Mouse (Mus musculus) midbrain, embryonic 16.5 days (tissue): Measurements from ENCODE around the gene Olfr681. TPM values are rescaled to one million over a fixed set of nuclear protein-coding genes. Genes with fewer than 3 reads are reported as not detected.
"Not testable (repeated sequence)": the region's sequence is repeated elsewhere in the genome, so short reads cannot be mapped to it uniquely, and the experiment has no call there.

ENCODE experiments used
- ATAC-seq: fragments of 200-750 bp; cut with Nextera tagmentation; 2 replicates; pipeline ENCODE4 v1.8.0; 2017; ENCODE audit warnings: moderate TSS enrichment
- H3K27ac ChIP-seq: fragments of 300-500 bp; sonication (generic); 2 replicates; pipeline ENCODE4 v1.5.1; 2014; ENCODE audit warnings: mild to moderate bottlenecking, low read length, mixed read lengths
- H3K27me3 ChIP-seq: fragments of 300-500 bp; sonication (generic); 2 replicates; pipeline ENCODE4 v1.6.1; 2014; ENCODE audit warnings: low read depth, low read length, mixed read lengths; ENCODE audit not compliant: control insufficient read depth, insufficient read depth
- H3K36me3 ChIP-seq: fragments of 300-500 bp; sonication (generic); 2 replicates; pipeline ENCODE4 v1.6.1; 2014; ENCODE audit warnings: mild to moderate bottlenecking, low read length, moderate library complexity, mixed read lengths; ENCODE audit not compliant: control insufficient read depth, insufficient read depth
- H3K4me1 ChIP-seq: fragments of 300-500 bp; sonication (generic); 2 replicates; pipeline ENCODE4 v1.6.1; 2014; ENCODE audit warnings: mild to moderate bottlenecking, low read length, mixed read lengths; ENCODE audit not compliant: control insufficient read depth, insufficient read depth
- H3K4me2 ChIP-seq: fragments of 300-500 bp; sonication (generic); 2 replicates; pipeline ENCODE4 v1.6.1; 2014; ENCODE audit warnings: mild to moderate bottlenecking, low read length, mixed read lengths
- H3K4me3 ChIP-seq: fragments of 300-500 bp; sonication (generic); 2 replicates; pipeline ENCODE4 v1.5.1; 2014; ENCODE audit warnings: low read depth, mild to moderate bottlenecking, low read length, moderate library complexity, mixed read lengths
- H3K9ac ChIP-seq: fragments of 300-500 bp; sonication (generic); 2 replicates; pipeline ENCODE4 v1.6.1; 2014; ENCODE audit warnings: low read depth, low read length, mixed read lengths
- H3K9me3 ChIP-seq: fragments of 300-500 bp; sonication (generic); replicated peaks from 2 replicates; pipeline ENCODE4 v1.6.1; 2014; ENCODE audit warnings: mild to moderate bottlenecking, low read length, mixed read lengths; ENCODE audit not compliant: control insufficient read depth, poor library complexity, severe bottlenecking
- WGBS: fragments of 180-500 bp; shearing (Covaris S2); extraction: QIAGEN DNeasy Blood & Tissue Kit; methylation state at CpG from one replicate; pipeline ENCODE4 v1.1.7; 2014; 5-methylcytosine and 5-hydroxymethylcytosine counted together
- polyA plus RNA-seq: library from polyadenylated mRNA; unstranded; fragments of >200 nt; fragmentation: Nextera tagmentation; extraction: Ambion mirVana; gene quantifications from 2 replicates; pipeline ENCODE4 v1.2.1, GENCODE M21; 2015

The Olfr681 gene
- not detected in 2 replicates for polyA plus RNA-seq

- no peaks in the 10 kb centered on the region for H3K27me3 ChIP-seq
- ATAC-seq = no peak
- no peak within 1 kb of the TSS for H3K27ac ChIP-seq
- no peak within 1 kb of the TSS for H3K4me3 ChIP-seq
- no peaks in the 10 kb centered on the region for H3K9me3 ChIP-seq
- H3K4me2 ChIP-seq = no peak within 1 kb of the TSS
- no peaks in the 10 kb centered on the region for H3K36me3 ChIP-seq
- no peaks in the 10 kb centered on the region for H3K4me1 ChIP-seq
- H3K9ac ChIP-seq = no peak within 1 kb of the TSS
Observed at GRCm38 (mm10) chr7:105116536-105116935, at the start of gene Olfr681. Olfr681 (plus strand) TSS chr7:105116836.

GRCm38 (mm10) chr7:105080905-105081304 is 35.7 kb upstream of the Olfr681 start, which contains the start of gene Olfr679:
Olfr679 (plus strand) TSS chr7:105081205.
- Histone ChIP-seq H3K4me3 (no peak within 1 kb of the TSS), H3K27ac (no peak within 1 kb of the TSS), H3K9me3 (no peaks in the 10 kb centered on the region), H3K36me3 (no peaks in the 10 kb centered on the region), H3K27me3 (no peaks in the 10 kb centered on the region), H3K4me2 (no peak within 1 kb of the TSS), H3K9ac (no peak within 1 kb of the TSS), H3K4me1 (no peaks in the 10 kb centered on the region)
- WGBS = 74% methylated on average over 1 of the region's 1 CpGs
- no peak for ATAC-seq

GRCm38 (mm10) chr7:105092717-105093116 is 23.9 kb upstream of the Olfr681 start, which contains the start of gene Olfr680-ps1:
Olfr680-ps1 (minus strand) TSS chr7:105092817.
- H3K4me1 ChIP-seq, H3K4me3 ChIP-seq, H3K36me3 ChIP-seq, H3K27me3 ChIP-seq, H3K4me2 ChIP-seq, H3K9me3 ChIP-seq, H3K9ac ChIP-seq, ATAC-seq, H3K27ac ChIP-seq: not testable (repeated sequence)

GRCm38 (mm10) chr7:105141275-105141674 is 24.6 kb downstream of the Olfr681 start:
- 76% methylated on average over 2 of the region's 2 CpGs for WGBS
- H3K27ac ChIP-seq = no peak overlapping the region
- H3K9ac ChIP-seq = no peak overlapping the region
- no peaks in the 10 kb centered on the region for H3K9me3 ChIP-seq
- no peak overlapping the region for H3K4me2 ChIP-seq
- no peak for ATAC-seq
- no peak overlapping the region for H3K4me3 ChIP-seq
- H3K27me3 ChIP-seq = no peaks in the 10 kb centered on the region
- no peaks in the 10 kb centered on the region for H3K36me3 ChIP-seq
- H3K4me1 ChIP-seq = no peaks in the 10 kb centered on the region

- Histone ChIP-seq H3K9ac (no peak within 1 kb of the TSS), H3K36me3 (no peaks in the 10 kb centered on the region), H3K27me3 (no peaks in the 10 kb centered on the region), H3K4me2 (no peak within 1 kb of the TSS), H3K27ac (no peak within 1 kb of the TSS), H3K4me1 (no peaks in the 10 kb centered on the region), H3K9me3 (no peaks in the 10 kb centered on the region), H3K4me3 (no peak within 1 kb of the TSS)
- no peak for ATAC-seq
- WGBS = 82% methylated on average over 1 of the region's 1 CpGs
Observed at GRCm38 (mm10) chr7:105146912-105147311, 30.3 kb downstream of the Olfr681 start, which contains the start of gene Olfr683. Olfr683 (minus strand) TSS chr7:105147012.

GRCm38 (mm10) chr7:105163553-105163952 is 46.9 kb downstream of the Olfr681 start, which contains the start of gene Olfr684:
Olfr684 (minus strand) TSS chr7:105163653.
- H3K9ac ChIP-seq = no peak within 1 kb of the TSS
- no peak within 1 kb of the TSS for H3K27ac ChIP-seq
- WGBS = 72% methylated on average over 1 of the region's 1 CpGs
- H3K4me3 ChIP-seq = no peak within 1 kb of the TSS
- H3K36me3 ChIP-seq = no peaks in the 10 kb centered on the region
- H3K9me3 ChIP-seq = no peaks in the 10 kb centered on the region
- no peaks in the 10 kb centered on the region for H3K4me1 ChIP-seq
- H3K4me2 ChIP-seq = no peak within 1 kb of the TSS
- H3K27me3 ChIP-seq = no peaks in the 10 kb centered on the region
- ATAC-seq = no peak

- peak; percentile 56; the same call in 1 of the 2 replicates for ATAC-seq
- no peak overlapping the region for H3K27ac ChIP-seq
- H3K4me1 ChIP-seq = no peaks in the 10 kb centered on the region
- 52% methylated on average over 4 of the region's 4 CpGs for WGBS
- no peak overlapping the region for H3K4me2 ChIP-seq
- no peaks in the 10 kb centered on the region for H3K9me3 ChIP-seq
- H3K9ac ChIP-seq = no peak overlapping the region
- H3K27me3 ChIP-seq = no peaks in the 10 kb centered on the region
- no peaks in the 10 kb centered on the region for H3K36me3 ChIP-seq
- no peak overlapping the region for H3K4me3 ChIP-seq
Observed at GRCm38 (mm10) chr7:105170773-105171172, 54.1 kb downstream of the Olfr681 start.

Other genes starting within 250 kb of the Olfr681 start
- gene Olfr665, start 238.8 kb upstream of the Olfr681 start, polyA plus RNA-seq = not detected in 2 replicates
- not detected in 2 replicates for gene Olfr666, start 220.9 kb upstream of the Olfr681 start, polyA plus RNA-seq
- gene Olfr667, start 195.4 kb upstream of the Olfr681 start, polyA plus RNA-seq = not detected in 2 replicates
- not detected in 2 replicates for gene Olfr668, start 188.8 kb upstream of the Olfr681 start, polyA plus RNA-seq
- not detected in 2 replicates for gene Olfr669, start 182.6 kb upstream of the Olfr681 start, polyA plus RNA-seq
- gene Olfr670, start 154.2 kb upstream of the Olfr681 start, polyA plus RNA-seq = not detected in 2 replicates
- not detected in 2 replicates for gene Olfr671, start 137.7 kb upstream of the Olfr681 start, polyA plus RNA-seq
- gene Olfr672, start 114.8 kb upstream of the Olfr681 start, polyA plus RNA-seq = not detected in 2 replicates
- not detected in 2 replicates for gene Olfr675, start 88.4 kb upstream of the Olfr681 start, polyA plus RNA-seq
- gene Olfr676, start 84.1 kb upstream of the Olfr681 start, polyA plus RNA-seq = not detected in 2 replicates
- gene Olfr677, start 65.5 kb upstream of the Olfr681 start, polyA plus RNA-seq = not detected in 2 replicates
- gene Olfr678, start 52.4 kb upstream of the Olfr681 start, polyA plus RNA-seq = not detected in 2 replicates
- gene Olfr679, start 35.6 kb upstream of the Olfr681 start, polyA plus RNA-seq = not detected in 2 replicates
- gene Olfr680-ps1, start 24.0 kb upstream of the Olfr681 start, polyA plus RNA-seq = not detected in 2 replicates
- not detected in 2 replicates for gene Olfr683, start 30.2 kb downstream of the Olfr681 start, polyA plus RNA-seq
- not detected in 2 replicates for gene Olfr684, start 46.8 kb downstream of the Olfr681 start, polyA plus RNA-seq
- not detected in 2 replicates for gene Olfr685, start 69.2 kb downstream of the Olfr681 start, polyA plus RNA-seq
- gene Olfr686, start 90.6 kb downstream of the Olfr681 start, polyA plus RNA-seq = not detected in 2 replicates
- gene Olfr688, start 171.3 kb downstream of the Olfr681 start, polyA plus RNA-seq = not detected in 2 replicates
- 0.19 TPM in 1 of 2 replicates, not detected in the other for gene Olfr689, start 194.3 kb downstream of the Olfr681 start, polyA plus RNA-seq
- not detected in 2 replicates for gene Olfr690, start 217.3 kb downstream of the Olfr681 start, polyA plus RNA-seq
- gene Olfr691, start 225.4 kb downstream of the Olfr681 start, polyA plus RNA-seq = 0.19 and 0.21 TPM in 2 replicates